Mouse (Mus musculus) natural killer cell, adult 2 months (primary cell): ENCODE measurements around the gene Rpl3.
"Not testable (repeated sequence)": the region's sequence is repeated elsewhere in the genome, so short reads cannot be mapped to it uniquely, and the experiment has no call there.

Experiments used
- DNase-seq, 2 experiments: peaks; one replicate each; pipeline ENCODE4 v3.0.0; 2022; ENCODE audit warnings: low spot score in 2 of 2

Gene Rpl3

GRCm38 (mm10) chr15:80091121-80091955 lies at the start of gene Rpl3, which contains the start of gene Syngr1:
Gene Rpl3, minus strand, starts transcription at chr15:80091868.
Gene Syngr1, plus strand, starts transcription at chr15:80091334.
- peak; percentile 51 to 76 for DNase-seq

- DNase-seq = no peak
Measured at GRCm38 (mm10) chr15:80140878-80141277, 49.2 kb upstream of the Rpl3 start.

DNA sequence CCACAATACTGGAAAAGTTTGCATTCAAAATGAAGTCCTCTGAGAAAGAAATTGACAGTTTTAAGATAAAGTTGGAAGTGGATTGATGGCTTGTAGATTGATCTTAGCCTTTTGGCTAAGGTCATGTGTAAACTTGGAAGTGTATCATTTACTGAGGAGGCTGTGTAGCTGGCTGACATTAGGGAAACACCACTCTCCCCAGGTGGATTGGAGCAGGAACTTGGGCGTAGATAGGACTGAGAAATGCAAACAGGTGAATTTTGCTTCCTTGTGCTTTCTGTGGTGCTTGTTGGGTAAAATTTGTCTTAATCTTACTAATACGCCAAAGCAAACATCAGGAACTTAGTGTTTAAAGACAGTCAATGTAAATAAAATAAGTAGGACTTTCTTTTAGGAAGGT lies 48.6 kb upstream of the Rpl3 start:
- no peak for DNase-seq

DNA sequence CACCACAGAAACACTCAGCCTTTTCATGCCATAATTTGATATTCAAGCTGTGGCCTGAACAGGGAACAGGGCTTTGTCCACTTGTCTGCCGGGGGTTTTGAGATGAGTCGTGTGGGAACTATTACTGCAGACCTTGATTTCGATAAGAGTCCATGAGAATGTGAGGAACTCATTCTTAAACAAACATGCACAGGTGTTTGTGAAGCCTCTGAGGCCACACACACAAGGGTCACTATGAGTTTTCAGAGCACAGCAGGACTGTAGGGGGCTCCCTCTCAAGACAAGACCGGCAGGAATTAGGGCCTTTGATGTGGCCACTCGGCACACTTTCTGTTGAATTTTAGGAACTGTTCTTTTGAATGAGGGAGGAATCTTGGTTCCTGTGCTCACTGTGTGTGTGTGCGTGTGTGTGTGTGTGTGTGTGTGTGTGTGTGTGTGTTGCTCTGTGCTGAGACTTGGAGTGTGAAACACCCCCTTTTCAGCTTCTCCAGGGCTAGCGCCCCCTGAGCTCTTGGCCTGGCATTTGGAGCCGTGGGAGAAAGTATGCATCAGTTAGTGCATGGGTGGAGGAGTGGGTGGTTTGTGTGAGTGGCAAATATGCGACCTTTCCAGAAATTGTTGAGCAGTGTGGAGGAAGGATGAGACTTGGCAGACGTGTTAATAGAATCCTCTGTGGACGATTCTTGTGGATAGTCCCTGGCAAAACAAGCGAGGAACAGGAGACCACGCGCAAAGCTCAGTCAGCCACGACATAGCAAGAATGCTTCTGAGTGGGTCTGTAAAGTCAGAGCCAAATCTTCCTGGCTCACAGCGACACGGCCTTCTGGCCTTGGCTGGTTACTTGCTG lies 46.5 kb upstream of the Rpl3 start:
- no peak for DNase-seq

DNA sequence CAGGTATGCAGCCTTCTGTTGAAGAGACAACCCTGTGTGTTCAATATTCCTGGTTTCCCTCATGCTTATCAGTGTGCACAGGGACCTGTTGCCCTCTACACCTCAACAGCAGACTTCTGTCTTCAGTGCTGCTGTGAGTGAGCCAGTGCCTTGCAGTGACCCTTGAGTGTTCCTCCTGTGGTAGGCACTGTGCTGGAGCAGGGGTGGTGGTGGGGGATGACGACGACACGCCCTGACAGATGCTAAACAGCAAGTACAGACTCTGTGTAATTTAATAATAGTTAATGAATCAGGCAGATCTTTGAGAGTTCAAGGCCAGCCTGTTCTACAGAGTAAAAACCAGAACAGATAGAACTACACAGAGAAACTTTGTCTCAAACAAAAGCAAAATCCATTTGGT lies 45.0 kb upstream of the Rpl3 start:
- no peak for DNase-seq

- no peak for DNase-seq
Measured at GRCm38 (mm10) chr15:80135499-80135898, 43.8 kb upstream of the Rpl3 start.

GRCm38 (mm10) chr15:80134450-80134847 lies 42.8 kb upstream of the Rpl3 start:
- DNase-seq = no peak

- DNase-seq = no peak
Measured at GRCm38 (mm10) chr15:80133682-80134449, 42.2 kb upstream of the Rpl3 start.

- peak; percentile 90 to 92 for DNase-seq
Measured at GRCm38 (mm10) chr15:80132993-80133586, 41.4 kb upstream of the Rpl3 start, which contains the start of gene Tab1. Gene Tab1, plus strand, starts transcription at chr15:80133127.

DNA sequence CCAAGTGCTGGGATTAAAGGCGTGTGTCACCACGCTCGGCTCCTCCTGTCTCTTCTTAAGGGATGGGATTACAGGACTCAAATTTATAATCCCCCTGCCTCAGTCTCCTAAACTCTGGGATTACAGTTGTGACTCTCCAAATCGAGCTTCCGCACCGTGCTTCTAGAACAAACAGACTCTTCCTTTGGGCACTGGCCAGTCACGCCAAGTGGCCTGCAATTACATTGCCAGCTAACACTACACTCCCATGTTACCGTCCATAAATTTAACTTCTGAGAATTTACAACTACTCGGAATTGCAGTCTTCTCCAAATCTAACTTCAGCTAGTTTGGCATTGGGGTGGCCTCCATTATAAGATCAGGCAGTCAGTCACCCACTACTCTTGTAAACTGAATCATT lies 40.8 kb upstream of the Rpl3 start:
- no peak for DNase-seq

DNA sequence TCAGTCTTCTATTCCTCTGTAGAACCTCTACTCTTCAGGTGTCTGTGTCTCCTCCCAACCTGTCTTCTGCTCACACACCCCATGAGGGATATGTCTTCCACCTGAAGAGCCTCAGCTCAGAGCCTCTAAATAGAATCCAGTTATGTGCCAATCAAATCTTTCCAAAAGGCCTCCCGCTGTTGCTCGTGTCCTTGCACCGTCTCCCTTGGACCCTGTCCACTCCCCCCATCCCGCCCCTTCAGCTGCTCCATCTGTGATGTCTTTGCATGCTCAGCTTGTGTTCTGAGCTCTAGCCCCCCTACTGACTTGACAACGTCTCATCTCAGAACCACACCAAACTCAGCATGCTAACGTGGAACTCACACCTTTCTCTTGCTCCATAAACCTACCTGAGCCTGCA lies 39.8 kb upstream of the Rpl3 start:
- no peak for DNase-seq

DNA sequence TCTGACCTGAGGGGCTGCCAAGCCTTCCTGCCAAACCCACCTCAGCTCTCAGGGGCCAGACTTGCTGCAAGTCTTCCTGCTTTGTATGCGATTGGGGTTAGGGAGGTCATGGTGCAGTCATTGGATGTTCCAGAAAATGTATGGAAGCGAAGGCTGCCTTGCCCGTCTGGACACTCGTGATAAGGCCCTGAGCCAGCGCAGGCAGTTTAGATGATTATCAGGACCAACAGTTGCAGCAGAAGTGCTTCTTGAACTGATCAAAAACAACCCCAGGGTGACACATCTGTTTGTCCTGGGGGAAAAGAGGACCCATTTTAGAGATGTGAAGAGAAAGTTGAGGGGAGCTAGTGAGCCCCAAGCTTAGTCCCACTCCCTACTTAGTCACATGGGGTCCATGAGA lies 39.0 kb upstream of the Rpl3 start:
- no peak for DNase-seq

DNA sequence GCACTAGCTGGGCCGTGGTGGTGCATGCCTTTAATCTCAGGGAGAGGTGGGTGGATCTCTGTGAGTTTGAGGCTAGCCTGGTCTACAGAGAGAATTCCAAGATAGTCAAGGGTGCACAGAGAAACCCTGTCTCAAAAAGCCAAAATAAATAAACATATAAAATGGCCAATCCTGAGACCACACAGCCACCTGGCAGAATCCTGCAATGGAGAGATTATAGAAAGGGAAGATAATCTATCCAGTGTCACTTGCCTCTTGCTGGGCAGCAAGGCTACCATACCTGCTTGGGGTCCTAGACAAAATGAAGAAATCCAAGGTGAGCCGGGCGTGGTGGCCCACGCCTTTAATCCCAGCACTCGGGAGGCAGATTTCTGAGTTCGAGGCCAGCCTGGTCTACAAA lies 38.3 kb upstream of the Rpl3 start:
- no peak for DNase-seq

DNA sequence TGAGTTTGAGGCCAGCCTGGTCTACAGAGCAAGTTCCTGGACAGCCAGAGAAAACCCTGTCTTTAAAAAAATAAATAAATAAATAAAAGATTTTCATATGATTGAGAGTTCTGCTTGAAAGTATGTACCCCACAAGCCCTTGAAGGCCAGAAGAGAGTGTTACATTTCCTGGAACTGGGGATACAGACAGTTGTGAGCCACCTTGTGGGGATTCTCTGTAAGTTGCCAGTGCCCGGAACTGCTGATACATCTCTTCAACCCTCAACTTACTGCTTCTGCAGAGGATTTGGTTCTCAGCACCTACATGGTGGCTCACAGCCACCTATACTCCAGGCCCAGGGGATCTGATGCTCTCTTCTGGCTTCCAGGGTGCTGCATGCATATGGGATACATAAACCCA lies 35.5 kb upstream of the Rpl3 start:
- DNase-seq = no peak

GRCm38 (mm10) chr15:80124651-80125050 lies 33.0 kb upstream of the Rpl3 start:
- DNase-seq = no peak

DNA sequence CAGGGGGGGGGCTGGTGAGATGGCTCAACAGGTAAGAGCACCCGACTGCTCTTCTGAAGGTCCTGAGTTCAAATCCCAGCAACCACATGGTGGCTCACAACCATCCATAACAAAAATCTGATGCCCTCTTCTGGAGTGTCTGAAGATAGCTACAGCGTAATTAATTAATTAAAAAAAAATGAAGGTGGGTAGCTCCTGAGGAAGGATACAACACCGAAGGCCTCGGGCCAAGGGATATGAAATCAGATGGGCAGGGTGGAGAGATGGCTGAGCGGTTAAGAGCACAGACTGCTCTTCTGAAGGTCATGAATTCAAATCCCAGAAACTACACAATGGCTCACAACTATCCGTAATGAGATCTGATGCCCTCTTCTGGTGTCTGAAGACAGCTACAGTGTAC lies 30.8 kb upstream of the Rpl3 start:
- not testable (repeated sequence) for DNase-seq

GRCm38 (mm10) chr15:80121721-80122325 lies 30.2 kb upstream of the Rpl3 start:
- DNase-seq = no peak

DNA sequence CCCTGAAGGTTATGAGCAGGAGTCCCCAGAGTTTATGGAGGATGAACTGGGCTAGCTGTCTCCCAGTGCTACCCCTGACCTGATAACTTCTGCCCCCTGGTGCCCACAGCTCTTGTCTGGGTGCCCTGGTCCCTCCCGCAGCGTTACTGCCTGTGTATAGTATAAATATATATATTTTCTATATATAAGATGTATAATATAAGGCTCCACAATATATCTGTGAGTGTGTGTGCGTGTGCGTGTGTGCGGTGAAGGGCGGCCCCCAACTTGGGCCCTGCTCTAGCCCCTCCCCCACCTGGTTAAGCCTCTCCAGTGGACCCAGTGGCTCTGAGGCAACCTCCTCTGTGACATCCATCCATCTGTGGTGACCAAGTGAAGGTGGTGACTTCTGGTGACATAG lies 27.4 kb upstream of the Rpl3 start:
- DNase-seq = no peak

GRCm38 (mm10) chr15:80117154-80117553 lies 25.5 kb upstream of the Rpl3 start:
- DNase-seq = no peak

- no peak for DNase-seq
Measured at GRCm38 (mm10) chr15:80115866-80116794, 24.5 kb upstream of the Rpl3 start.
